Mouse (Mus musculus) lung, adult 2 months (tissue): ENCODE results near the gene Vmn2r24. TPM values are rescaled to one million over a fixed set of nuclear protein-coding genes. Genes with fewer than 3 reads are reported as not detected.
"Not testable (repeated sequence)": the region's sequence is repeated elsewhere in the genome, so short reads cannot be mapped to it uniquely, and the experiment has no call there.

Experiments
- DNase-seq: peaks from one replicate; pipeline ENCODE4 v3.0.0; 2022
- H3K4me1 ChIP-seq: fragments of 200-500 bp; 2 replicates; pipeline ENCODE4 v1.6.1; 2011; ENCODE audit warnings: low read length; ENCODE audit not compliant: control insufficient read depth, insufficient read depth
- H3K4me3 ChIP-seq: fragments of 200-500 bp; replicated peaks from 2 replicates; pipeline ENCODE3; 2011; ENCODE audit warnings: low read depth, mild to moderate bottlenecking, control low read depth, low read length; ENCODE audit errors: extremely low read depth
- CTCF ChIP-seq: fragments of 200-500 bp; IDR thresholded peaks from 2 replicates; pipeline ENCODE4 v1.5.1; 2011; ENCODE audit warnings: mild to moderate bottlenecking, low read length, control low read depth; ENCODE audit not compliant: insufficient read depth
- POLR2A ChIP-seq: fragments of 200-500 bp; IDR thresholded peaks from 2 replicates; pipeline ENCODE4 v1.6.1; 2011; ENCODE audit warnings: low read depth, mild to moderate bottlenecking, control low read depth, low read length, borderline replicate concordance; ENCODE audit errors: extremely low read depth
- WGBS: fragments of 180-500 bp; shearing (Covaris S2); methylation state at CpG from one replicate; pipeline ENCODE4 v1.1.7; 2018; 5-methylcytosine and 5-hydroxymethylcytosine counted together
- polyA plus RNA-seq: library from polyadenylated mRNA; depleted of rRNA; stranded (reverse); fragments of >200 nt; gene quantifications from 2 replicates; pipeline ENCODE4 v1.2.3, GENCODE M21; 2012; rRNA removed

The Vmn2r24 gene
- not detected in 2 replicates for polyA plus RNA-seq

DNA sequence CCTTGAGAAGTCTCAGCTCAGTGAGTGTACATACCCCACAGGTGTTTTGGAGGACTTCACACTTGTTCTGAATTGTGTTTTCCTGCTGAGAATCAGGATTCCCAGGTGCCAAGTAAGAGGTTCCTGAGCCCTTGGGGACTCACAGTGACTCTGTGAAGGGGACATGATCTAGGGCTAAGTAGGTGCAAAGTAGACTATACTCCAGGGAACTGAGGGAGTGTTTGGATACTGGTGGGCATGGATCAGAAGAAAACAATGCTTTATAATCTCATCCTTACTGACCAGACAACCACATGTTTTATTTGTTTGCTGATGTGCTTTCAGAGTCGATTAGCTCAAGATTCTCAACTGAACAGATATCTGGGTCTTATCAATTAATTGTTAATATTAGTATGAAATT is at the start of gene Vmn2r24:
Gene Vmn2r24 (plus strand): TSS at position 301 of the 400 bp plus-strand sequence.
- Histone ChIP-seq H3K4me1 (no peaks in the 10 kb centered on the region), H3K4me3 (no peak within 1 kb of the TSS)
- TF ChIP-seq CTCF (no peak), POLR2A (no peak)
- no peak for DNase-seq
- 56% methylated on average over 1 of the region's 1 CpGs for WGBS

GRCm38 (mm10) chr6:123770031-123770430 is 8.6 kb upstream of the Vmn2r24 start:
- Histone ChIP-seq H3K4me3 (no peak overlapping the region), H3K4me1 (no peaks in the 10 kb centered on the region)
- 71% methylated on average over 3 of the region's 3 CpGs for WGBS
- DNase-seq: no peak
- TF ChIP-seq CTCF: no peak
- TF ChIP-seq POLR2A: no peak

GRCm38 (mm10) chr6:123784857-123785256 is 6.2 kb downstream of the Vmn2r24 start:
- WGBS: 67% methylated on average over 2 of the region's 2 CpGs
- H3K4me1 ChIP-seq: no peaks in the 10 kb centered on the region
- no peak for TF ChIP-seq POLR2A
- no peak for TF ChIP-seq CTCF
- DNase-seq: no peak
- no peak overlapping the region for H3K4me3 ChIP-seq

GRCm38 (mm10) chr6:123793746-123794145 is 15.1 kb downstream of the Vmn2r24 start:
- DNase-seq: no peak
- Histone ChIP-seq H3K4me1 (no peaks in the 10 kb centered on the region), H3K4me3 (no peak overlapping the region)
- TF ChIP-seq POLR2A: no peak
- TF ChIP-seq CTCF: no peak
- 46% methylated on average over 9 of the region's 9 CpGs for WGBS

- H3K4me3 ChIP-seq, H3K4me1 ChIP-seq, DNase-seq: not testable (repeated sequence)
These were observed 31.6 kb downstream of the Vmn2r24 start for GRCm38 (mm10) chr6:123810291-123810690.

DNA sequence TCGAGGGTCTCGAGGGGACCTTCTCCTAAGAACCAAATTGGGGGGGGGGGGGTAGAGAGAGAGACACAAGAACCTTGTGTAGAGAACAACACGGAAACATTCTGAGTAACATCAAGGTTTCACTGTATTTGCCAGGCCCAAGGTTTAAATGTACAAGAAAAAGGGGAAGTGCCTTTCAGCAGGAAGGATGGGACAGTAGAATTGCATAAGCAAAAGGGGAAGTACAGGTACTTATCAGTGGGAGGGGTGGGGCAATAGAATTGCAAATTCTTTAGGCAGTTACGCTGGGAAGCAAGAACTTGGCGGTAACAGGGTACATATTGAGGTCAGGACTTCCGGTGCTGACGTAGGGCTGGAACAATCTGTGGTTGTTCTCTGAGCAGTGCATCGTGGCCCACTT is 41.3 kb downstream of the Vmn2r24 start:
- Histone ChIP-seq H3K4me1 (no peaks in the 10 kb centered on the region), H3K4me3 (no peak overlapping the region)
- DNase-seq: no peak
- WGBS: 68% methylated on average over 8 of the region's 8 CpGs
- TF ChIP-seq POLR2A (no peak), CTCF (no peak)

- H3K4me3 ChIP-seq, DNase-seq, H3K4me1 ChIP-seq: not testable (repeated sequence)
- WGBS: 44% methylated on average over 2 of the region's 2 CpGs
These were observed 74.7 kb downstream of the Vmn2r24 start, which contains the start of gene Vmn2r25 for GRCm38 (mm10) chr6:123853363-123853762. TSS of gene Vmn2r25 (minus strand) at chr6:123853463.

Other genes with a start within 250 kb of the Vmn2r24 start
- not detected in 2 replicates for gene Vmn2r21, start 245.5 kb upstream of the Vmn2r24 start, polyA plus RNA-seq
- not detected in 2 replicates for gene Vmn2r22, start 128.2 kb upstream of the Vmn2r24 start, polyA plus RNA-seq
- gene Vmn2r23, start 76.2 kb upstream of the Vmn2r24 start, polyA plus RNA-seq: not detected in 2 replicates
- gene Vmn2r25, start 74.6 kb downstream of the Vmn2r24 start, polyA plus RNA-seq: not detected in 2 replicates
- gene Vmn2r26, start 245.7 kb downstream of the Vmn2r24 start, polyA plus RNA-seq: 0.01 and 0.04 TPM in 2 replicates